ENCODE assay signal across 8 mouse cellular contexts in genomic region chr19:41646947-41647631, GRCm38 (mm10).
A peak's percentile ranks its signal among the peaks of the same experiment; 100 is the strongest.
DNase-seq lines count a peak whose midpoint lies in the region; ATAC-seq lines count a peak whose summit lies in the region.

No protein-coding gene starts in this region.

- intact Hi-C loops in left cerebral cortex, postnatal 4 days (cut with DNase I) = loop anchor here (5.0 kb wide), 1 partner anchor 115 kb away; no protein-coding TSS in a partner anchor

- H3K9me3 ChIP-seq in kidney, embryonic 14.5 days (ENCODE audit: control insufficient read depth, low read length) = no peaks in the 10 kb centered on the region
- no peaks in the 10 kb centered on the region for H3K9me3 ChIP-seq in hindbrain, embryonic 16.5 days (ENCODE audit: control insufficient read depth, low read length)

- H3K9ac ChIP-seq in kidney, embryonic 14.5 days (ENCODE audit: low read depth, low read length) = no peak overlapping the region
- H3K9ac ChIP-seq in hindbrain, embryonic 16.5 days (ENCODE audit: low read depth, low read length) = no peak overlapping the region

- DNase-seq in kidney, adult 18-20 months = peak; percentile 71
- DNase-seq in cerebellum, adult 8-10 months = peak; percentile 58
- DNase-seq in frontal cortex, adult 2 months (ENCODE audit: extremely low spot score in 1 of 2, low spot score in 1 of 2) = peak; percentile 56 to 93
- peak; percentile 78 for DNase-seq in left cerebral cortex, postnatal 4 days
- peak; percentile 81 for DNase-seq in naive thymus-derived CD4-positive, alpha-beta T cell, adult 2 months (ENCODE audit: low read depth)
- peak; percentile 75 for DNase-seq in telencephalon, adult 2 months (ENCODE audit: low read depth, low spot score)

- H3K36me3 ChIP-seq in kidney, embryonic 14.5 days (ENCODE audit: control insufficient read depth, insufficient read depth, low read length) = no peaks in the 10 kb centered on the region
- 0 out of 2 replicates have a peak, but pooled peaks cover 3% of the 10 kb centered on the region for H3K36me3 ChIP-seq in hindbrain, embryonic 16.5 days (ENCODE audit: control insufficient read depth, insufficient read depth, low read length)

- 50% methylated on average over 16 of the region's 16 CpGs for WGBS in kidney, embryonic 14.5 days
- WGBS in hindbrain, embryonic 16.5 days = 40% methylated on average over 16 of the region's 16 CpGs

- no peak for ATAC-seq in kidney, embryonic 14.5 days (ENCODE audit: low FRiP score, low TSS enrichment)
- ATAC-seq in hindbrain, embryonic 16.5 days = peak; percentile 46; the same call in 1 of the 2 replicates

- H3K4me1 ChIP-seq in kidney, embryonic 14.5 days (ENCODE audit: control insufficient read depth, insufficient read depth, low read length) = no peaks in the 10 kb centered on the region
- peaks cover 6% of the 10 kb centered on the region; the same call in 1 of the 2 replicates for H3K4me1 ChIP-seq in hindbrain, embryonic 16.5 days (ENCODE audit: control insufficient read depth, insufficient read depth, low read depth, low read length)

- H3K4me2 ChIP-seq in kidney, embryonic 14.5 days (replicated peaks; ENCODE audit: low read depth, low read length) = no peak overlapping the region
- H3K4me2 ChIP-seq in hindbrain, embryonic 16.5 days (ENCODE audit: low read length) = no peak overlapping the region

- H3K27me3 ChIP-seq in kidney, embryonic 14.5 days (ENCODE audit: control insufficient read depth, insufficient read depth, low read length) = no peaks in the 10 kb centered on the region
- H3K27me3 ChIP-seq in hindbrain, embryonic 16.5 days (replicated peaks; ENCODE audit: control insufficient read depth, insufficient read depth, low read length) = 0 out of 2 replicates have a peak, but pooled peaks cover 2% of the 10 kb centered on the region

- H3K4me3 ChIP-seq in kidney, embryonic 14.5 days (ENCODE audit: low read length) = no peak overlapping the region
- no peak overlapping the region for H3K4me3 ChIP-seq in hindbrain, embryonic 16.5 days (ENCODE audit: low read length)

- no peak overlapping the region for H3K27ac ChIP-seq in kidney, embryonic 14.5 days (ENCODE audit: low read depth, low read length)
- H3K27ac ChIP-seq in hindbrain, embryonic 16.5 days (ENCODE audit: low read depth, low read length) = no peak overlapping the region
